Mouse (Mus musculus) heart, adult 8-10 months (tissue): ENCODE results near the gene Loxl1. TPM values are rescaled to one million over a fixed set of nuclear protein-coding genes. Genes with fewer than 3 reads are reported as not detected.

Source experiments
- DNase-seq: peaks from one replicate; pipeline ENCODE4 v3.0.0; 2022; ENCODE audit warnings: low spot score
- total RNA-seq, 4 experiments: library from RNA; stranded (reverse); gene quantifications; 2 replicates each; pipeline ENCODE4 v1.2.4; 2022

The Loxl1 gene
- total RNA-seq, 4 experiments from 2014 or later: 14.3 to 19.3 (median 16.6) TPM

DNA sequence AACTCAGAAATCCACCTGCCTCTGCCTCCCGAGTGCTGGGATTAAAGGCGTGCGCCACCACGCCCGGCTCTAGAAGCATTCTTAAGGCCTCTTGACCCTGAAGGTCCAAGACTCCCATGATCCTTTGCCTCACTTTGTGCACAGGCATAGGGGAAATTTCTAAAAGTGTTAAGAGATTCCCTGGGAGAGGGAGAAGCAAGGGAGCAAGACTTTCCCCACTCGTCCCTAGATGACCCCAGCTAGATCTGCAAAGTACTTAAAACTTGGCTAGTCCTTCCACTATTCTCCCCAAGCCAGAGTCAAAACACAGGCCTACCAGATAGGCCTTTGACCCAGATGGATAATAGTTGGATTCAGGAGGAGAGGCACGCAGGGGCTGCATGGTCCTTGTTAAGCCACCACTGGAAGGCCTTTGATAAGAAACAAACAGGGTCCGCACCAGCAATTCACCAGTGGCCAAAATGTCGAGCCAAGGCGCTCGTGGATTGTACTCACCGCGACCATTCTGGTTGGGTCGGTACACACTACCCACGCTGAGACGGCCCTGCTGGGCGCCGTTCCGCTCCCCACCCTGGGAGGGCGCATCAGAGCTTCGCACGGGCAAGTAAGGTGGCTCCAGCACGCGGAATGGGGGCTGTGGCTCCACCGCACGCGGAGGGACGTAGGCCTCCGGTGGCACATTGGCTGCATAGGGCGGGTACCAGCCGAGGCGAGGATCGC, 1.6 kb downstream of the Loxl1 start:
- no peak for DNase-seq

DNA sequence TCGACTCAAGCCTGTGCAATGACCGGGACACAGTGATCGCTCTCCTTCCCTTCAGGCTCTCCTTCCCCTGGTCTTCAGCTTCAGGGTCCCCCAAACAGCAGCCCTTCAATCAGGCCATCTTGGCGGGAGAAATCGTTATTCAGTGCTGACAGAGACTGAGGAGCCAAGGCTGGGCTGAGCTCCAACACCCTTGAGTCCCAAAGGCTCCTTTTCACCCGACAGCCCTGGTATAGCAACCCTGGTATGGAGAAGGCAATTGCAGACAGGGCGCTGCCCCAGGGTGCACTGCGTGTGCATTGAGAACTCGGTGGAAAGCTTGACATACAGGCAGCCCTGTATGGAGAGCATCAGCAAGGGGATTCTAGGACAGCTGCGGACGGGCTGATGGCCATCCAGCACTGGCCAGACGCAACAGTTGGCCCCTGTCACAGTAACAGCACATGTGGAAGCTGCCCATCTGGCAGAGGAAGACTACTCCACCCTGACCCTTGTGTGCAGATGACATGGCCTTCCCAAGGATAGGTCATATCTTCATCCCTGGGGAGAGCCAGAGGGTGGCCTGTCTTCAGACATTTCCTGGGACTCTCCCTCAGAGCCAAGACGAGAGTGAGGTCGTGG, 2.8 kb downstream of the Loxl1 start:
- DNase-seq: peak; percentile 66

DNA sequence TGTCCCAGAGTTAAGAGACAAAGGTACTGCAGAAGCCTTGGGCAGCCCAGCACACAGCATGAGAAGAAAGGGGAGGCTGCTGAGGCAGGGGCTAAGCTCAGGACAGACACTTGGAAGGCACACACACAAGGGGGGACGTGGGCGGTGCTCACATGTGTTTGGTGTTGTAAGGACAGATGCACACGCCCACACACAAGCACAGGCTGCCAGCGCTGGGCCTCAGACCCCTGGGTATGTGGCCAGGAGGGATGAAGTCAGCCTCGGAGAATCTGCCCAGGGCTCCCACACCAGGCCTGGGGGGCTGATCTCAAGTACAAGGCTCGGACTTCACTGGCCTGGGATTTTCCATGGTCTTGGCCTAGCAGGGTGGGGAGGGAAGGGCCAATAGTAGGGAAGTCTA, 4.6 kb downstream of the Loxl1 start:
- DNase-seq: no peak

DNA sequence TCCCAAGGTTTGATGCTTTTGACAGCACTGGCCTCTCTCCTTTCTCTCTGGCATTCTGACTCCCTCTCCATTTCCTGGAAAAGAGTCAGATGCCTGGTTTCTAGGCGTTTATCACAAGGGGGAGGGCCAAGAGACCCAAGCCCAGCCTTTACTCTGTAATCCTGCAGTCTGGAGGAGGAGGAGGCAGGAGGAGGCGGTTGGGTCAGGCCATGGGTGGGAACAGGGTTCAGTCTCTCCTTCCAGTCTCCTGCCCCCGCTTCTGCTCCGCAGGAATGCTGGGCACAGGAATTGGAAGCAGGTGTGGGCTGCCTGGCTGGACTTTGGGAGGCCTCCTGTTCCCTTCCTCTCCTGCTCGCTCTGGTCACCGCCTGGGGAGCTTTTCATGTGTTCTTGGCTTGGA, 7.3 kb downstream of the Loxl1 start:
- DNase-seq: no peak

DNA sequence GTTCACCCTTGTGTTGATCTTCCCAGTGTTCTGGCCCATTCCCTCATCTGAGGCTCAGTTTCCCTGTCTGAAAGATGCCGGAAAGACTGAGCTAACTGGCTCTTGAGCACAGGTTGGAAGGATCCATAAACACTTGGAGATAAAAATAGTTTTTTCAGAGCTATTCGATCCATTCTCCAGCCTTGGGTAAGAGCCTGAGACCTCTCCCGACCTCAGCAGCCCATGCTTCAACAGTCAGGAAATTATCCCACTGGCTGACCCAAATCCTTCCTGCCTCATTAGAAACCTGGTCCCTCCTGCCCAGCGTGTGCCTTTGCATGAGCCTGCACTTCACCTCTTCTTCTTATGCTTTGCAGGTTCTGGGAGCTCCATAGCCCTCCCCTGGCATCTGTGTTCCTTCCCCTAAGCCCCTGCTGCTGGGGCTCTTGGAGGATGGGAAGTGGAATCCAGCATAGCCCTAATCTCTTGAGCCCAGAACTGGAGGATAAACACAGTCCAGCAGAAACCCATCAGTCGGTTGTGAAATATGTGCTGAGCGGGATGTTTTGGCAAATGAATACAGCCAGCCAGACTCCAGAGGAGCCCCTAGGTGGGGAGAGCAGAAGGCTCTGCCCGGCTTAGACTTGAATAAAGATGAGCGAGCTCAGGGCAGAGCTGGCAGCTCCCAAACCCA, 9.3 kb downstream of the Loxl1 start:
- no peak for DNase-seq

DNA sequence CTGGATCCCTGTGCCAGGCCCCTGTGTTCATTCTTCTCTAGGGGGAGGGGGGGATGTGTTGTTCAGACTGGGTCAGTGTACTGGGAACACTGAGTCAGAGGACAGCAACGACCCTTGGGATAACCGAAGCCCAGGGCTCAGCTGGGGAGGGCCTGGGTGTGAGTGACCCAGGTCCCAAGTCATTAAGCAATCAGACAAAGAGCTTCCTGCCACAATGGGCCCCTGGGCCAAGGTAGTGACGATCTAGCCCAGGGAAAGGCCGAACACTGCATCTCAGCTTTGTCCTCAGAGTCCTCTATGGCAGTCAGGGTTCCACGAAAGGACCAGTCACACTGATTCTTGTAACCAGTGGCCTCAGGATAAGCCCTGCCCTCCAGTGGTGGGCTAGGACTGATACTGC, 9.9 kb downstream of the Loxl1 start:
- DNase-seq: no peak

DNA sequence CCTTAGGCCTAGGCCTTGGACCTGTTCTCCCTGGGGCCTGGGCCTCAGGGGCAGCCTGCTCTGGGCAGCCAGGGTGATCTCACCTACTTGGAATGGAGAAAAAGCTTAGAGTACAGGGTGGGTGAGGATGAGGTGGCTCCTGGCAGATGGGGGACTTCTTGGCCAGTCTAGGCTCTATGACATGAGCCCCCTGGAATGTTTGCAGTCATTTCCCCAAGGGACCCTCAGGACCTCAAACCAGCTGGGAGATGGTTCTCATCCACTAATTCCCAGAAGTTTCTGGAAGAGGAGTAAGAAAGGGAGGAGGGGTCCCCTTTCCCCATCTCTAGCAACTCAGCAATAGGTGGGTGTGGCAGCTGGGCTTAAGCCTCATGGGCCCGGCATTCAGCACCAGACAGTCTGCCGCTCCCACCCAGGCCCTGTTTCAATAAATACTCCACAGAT, 13.6 kb downstream of the Loxl1 start:
- no peak for DNase-seq

DNA sequence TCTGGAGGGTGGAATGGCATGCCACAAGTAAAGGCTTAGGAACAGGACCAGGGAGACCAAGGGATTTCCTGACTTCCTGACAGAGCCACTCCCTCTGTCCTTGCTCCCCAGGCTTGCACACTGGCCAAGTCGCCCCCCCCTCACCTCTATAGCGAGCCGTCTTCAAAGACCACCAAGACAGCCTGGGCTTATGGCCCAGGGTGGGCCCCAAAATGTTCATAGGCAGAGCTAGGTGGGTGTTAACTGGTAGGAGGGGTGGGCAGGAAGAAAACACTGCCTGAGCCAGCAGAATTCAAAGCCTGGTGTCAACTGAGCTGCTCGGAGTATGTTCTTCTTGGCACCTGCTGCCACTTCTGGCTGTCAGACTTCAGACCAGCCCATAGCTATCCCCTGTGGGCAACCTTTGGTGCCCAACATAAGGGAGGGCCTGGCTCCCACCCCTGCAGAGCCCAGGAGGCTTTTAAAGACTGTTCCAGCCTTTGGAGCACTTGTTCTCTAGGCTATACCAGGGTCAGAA, 15.0 kb downstream of the Loxl1 start:
- DNase-seq: no peak

DNA sequence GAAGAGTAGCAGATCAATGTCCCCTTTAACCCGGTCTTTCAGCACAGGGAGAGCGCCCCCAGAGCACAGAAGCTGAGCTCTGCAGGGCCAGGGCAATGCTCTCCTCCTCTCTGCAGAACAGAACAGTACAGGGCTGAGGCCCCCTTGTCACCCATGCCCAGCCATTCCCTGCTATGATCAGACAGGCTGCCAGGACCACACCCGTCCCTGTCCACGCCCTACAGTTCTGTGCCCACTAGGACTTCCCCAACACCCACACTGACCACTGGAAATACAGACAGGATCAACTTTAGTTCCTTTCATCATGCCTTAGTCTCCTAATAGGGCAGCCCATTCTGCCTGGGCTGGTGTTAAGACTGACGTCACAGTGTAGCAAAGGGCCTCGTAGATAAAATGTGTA, 15.9 kb downstream of the Loxl1 start:
- no peak for DNase-seq

DNA sequence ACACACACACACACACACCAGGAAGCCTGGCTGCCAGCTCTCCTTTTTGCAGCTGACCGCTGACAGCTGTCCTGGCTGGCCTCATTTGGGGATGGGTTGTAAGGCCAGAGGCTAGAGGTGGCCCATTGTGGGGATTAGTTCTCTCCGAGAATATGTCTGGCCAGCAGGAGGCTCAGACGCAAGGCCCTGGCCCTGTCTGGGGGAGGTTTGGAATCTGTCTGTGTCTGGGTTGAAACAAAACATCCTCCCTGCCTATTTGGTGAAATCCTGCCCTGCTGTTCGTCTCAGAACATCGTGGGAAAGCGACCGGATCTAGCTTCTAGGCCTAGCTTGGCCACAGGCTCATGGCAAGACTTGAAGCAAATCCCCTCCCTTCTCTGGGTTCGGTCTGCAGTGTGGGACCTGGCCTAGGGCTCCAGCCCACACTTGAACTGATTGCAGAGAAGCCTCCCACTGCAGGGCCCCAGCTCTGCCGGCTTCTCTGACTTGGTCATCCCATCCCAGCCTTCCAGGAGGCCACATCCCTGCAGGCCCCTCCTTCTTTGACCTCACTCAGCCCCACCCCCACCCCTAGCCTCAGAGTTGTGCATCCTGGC, 17.1 kb downstream of the Loxl1 start:
- no peak for DNase-seq

DNA sequence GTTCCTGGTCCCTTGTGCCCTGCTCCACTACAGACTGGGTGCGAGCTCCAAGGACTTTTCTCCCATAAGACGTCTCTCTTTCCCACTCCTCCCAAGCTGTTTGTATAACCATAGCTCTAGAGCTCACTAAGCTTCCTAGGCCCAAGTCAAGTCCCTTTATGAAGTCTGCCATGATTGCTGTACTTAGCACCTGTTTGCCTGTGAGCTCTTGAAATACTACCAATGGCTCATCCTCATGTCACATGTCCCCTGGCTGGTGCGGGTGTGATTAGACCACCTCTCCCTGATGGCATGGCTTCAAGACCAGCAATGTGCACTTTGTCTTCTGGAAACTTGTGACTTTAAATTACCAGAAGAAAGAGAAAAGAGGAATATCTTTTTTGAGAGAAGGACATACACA, 17.6 kb downstream of the Loxl1 start:
- DNase-seq: no peak

DNA sequence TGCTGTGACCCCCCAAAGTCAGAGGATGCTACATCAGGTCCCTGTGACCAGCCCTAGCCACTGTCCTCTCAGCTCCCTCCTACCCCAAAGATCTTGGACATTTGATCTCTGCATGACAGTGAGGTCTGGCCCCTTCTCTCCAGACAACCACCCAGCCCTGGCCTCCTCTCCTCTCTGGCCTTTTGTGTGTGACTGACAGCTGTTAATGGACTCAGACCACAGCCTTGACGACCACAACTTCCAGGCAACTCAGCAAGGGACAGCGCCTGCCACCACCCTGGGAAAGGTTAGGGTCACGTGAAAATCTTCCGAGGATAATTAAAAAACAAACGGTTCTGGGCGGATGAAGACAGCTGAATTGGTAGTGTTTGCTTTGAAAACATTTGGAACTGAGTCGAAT, 18.5 kb downstream of the Loxl1 start:
- no peak for DNase-seq

DNA sequence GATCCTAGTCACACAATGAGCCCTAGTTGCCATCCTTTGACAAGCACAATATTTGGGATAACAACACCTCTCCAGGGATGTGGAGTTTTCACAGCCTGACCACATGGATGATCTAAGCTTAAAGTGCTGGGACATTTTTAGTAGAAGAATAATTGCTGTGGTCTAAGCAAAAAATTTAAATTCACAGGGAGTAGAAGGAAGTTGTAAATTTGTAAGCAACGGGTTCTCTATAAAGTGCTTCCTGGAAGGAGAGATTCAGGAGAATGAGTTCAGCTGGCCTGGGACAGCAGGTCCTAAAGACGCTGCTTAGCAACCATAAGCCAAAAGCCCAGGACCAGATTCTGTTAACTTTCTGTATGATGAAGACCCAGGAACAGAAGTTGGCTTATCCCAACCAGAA, 23.1 kb downstream of the Loxl1 start:
- DNase-seq: no peak

DNA sequence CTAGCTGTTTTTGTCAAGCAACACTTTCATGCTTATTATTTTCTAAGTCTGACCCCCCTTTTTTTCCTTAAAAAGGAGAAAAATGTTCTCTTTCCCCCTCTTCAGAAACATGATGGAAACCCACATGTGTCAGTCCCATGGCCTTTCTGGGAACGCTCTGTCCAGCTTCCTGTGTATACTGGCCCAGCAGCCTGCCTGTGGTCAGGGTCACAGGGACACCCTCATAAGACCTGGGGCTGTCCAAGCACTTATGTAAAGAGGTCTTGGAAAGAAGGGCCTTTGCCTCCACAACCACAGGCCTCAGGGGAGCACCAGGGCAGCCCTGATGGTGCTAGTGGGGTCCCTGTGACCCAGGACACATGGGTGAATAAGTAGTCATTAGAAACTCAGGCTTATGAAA, 23.9 kb downstream of the Loxl1 start:
- no peak for DNase-seq

DNA sequence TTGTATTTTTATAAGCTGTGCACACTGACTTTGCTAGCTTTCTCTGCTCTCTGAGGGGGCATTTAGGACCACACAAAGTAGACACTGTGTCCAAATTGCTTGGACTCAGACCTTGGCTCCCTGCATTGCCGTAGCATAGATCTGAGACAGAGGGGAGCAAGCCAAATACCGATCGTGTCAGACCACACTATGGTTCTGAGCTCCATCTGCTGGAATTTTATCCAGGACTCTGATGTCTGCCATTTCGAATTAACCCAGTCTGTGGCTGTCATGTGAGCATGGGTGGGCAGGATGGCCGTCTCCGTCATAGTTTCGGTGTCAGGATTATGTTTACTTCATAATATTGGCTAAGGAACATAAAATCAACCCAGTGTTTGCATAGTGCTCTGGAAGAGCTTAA, 29.6 kb downstream of the Loxl1 start:
- no peak for DNase-seq

DNA sequence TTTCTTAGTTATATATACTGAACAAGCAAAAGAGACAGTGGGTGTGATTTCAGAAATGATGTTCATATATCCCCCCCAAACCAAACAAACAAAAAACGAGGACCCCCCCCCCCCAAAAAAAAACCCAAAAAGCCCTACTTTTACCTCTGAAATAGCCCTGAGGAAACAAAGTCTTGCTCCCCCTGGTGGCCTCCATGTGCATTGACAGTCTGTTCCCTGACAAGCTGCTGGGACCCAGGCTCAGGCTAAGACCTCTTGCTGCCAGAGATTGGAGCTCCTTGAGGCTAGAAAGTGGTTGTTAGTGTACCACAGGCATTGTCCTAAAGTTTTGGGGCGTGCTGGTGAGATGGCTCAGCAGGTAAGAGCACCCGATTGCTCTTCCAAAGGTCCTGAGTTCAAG, 31.4 kb downstream of the Loxl1 start:
- DNase-seq: no peak

DNA sequence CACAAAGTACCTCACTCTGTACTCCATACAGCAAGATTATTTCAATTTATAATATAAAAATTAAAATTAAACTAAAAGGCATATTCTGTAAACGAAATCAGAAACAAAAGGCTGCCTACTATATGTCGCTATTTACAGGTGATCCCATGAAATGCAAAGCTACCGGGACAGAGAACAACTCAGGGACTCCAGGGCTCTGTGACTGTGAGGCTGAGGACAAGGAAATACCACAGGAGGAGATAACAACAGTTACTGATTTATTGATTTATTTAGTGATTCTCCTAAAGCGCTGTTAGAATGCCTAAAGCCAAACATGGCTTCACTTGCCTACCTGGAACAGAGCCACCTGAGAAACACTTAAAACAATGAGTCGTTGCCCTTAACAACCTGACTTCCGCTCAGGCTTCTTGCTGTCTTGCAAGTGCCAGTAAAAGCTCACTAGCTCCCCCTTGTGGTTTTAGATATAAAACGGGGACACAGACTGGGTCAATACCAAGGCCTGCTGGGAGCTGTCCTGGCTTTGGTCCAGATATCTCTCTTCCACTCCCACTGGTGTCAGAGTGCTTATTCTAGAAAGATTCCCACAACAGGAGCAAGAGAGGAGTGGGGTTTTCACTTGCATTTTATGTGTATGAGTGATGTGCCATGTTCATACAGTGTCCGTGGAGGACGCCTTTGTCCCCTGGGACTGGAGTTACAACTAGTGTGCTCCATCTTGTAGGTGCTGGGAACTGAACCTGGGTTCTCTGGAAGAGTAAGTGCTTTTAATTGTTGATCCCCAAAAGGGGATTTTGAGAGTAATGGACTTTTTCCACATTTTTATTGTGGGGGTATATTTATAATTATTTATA, 32.5 kb downstream of the Loxl1 start:
- peak; percentile 89 for DNase-seq

DNA sequence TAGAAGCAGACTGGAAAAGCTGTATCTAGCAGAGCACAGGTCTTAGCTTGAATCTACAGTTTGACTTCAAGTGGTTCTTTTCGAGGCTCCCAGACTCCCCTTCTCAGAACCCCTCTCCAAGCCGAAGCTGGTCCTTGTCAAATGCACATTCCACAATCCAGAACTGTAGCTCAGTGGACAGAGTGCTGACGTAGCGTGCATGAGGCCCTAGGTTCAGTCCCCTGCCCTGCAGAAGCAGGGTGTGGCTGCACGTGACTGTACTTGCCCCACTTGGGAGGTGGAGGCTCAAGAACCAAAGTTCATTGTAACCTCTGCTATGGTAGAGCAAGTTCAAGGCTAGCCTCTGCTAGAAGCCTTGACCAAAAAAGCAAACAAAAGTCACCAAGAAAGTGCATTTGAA, 33.2 kb downstream of the Loxl1 start:
- no peak for DNase-seq

DNA sequence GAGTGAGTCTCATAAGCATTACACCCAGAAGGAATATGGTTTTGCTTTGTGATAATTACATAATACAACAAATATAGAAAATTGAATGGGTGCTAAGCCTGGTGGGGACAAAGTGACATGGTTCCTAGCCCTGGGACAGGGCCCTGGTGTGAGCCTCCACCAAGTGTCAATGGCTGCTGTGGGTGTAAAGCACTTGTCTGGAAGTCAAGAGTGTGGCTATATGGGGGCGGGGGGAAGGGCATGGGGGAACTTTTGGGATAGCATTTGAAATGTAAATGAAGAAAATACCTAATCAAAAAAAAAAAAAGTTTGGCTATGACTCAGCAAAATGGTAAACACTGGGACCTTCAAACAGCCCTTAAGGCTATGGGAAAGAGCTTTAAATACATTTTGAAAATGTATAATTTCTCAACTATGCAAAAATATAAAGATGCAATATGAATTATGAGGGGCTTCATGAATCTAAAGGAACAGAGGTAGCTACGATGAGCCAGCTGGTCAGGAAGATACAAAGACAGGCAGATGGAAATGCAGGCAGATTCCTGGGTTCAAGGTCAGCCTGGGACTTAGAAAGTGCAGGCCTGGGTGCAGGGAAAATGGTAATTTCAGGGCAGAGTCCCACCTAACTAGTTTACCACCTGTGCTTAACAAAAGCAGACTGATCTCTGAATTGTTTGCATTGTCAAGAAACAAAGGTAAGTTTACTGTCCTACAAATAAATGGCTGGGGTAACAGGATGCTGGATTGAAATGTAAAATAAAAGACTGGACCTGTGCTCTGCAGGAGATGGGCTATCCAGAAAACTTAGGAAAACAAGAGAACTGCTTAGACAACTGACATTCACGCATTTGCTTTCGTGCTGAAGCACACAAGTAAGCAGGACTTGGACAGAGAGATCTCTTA, 33.9 kb downstream of the Loxl1 start:
- no peak for DNase-seq

DNA sequence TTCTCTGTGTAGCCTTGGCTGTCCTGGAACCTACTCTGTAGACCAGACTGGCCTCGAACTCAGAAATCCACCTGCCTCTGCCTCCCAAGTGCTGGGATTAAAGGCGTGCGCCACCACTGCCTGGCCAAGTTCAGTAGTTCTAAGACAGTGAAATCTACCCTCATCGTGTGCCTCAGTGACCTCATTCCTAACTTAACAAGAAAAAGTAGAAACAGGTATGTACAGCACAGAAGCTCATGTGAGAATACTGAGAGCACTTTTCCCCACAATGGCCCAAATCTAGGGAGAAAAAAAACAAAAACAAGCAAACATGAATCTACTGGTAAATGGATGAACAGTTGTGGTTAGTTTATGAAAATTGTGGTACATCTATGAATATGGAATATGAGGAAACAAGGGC, 34.7 kb downstream of the Loxl1 start:
- no peak for DNase-seq

DNA sequence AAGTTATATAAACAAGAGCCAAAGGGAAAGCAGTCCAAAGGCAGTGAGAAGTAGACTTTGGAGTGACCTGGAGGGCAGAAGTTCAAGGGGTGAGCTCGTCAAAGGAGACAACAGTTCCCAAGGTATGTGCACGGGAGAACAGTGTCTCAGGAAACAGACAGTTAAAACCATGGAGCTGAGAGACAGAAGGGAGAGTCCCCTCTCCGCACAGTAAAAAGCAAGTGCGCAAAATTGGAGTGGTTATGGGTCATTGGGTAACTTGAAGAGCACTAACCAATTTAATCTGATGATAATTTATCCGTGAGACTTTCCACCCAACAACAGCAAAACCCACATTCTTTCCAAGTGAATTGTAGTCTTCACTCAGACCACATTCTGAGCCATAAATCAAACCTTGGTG, 36.6 kb downstream of the Loxl1 start:
- DNase-seq: no peak
